Mouse (Mus musculus) testis, postnatal 10 days (tissue): ENCODE measurements at regions not wholly inside any gene's neighbourhood (a gene's known extent, or its start where the extent isn't known, plus 50 kb on each side); places are given as distances from the start of the nearest gene placed in this dataset.

ENCODE experiments used
- DNase-seq: peaks from one replicate; pipeline ENCODE4 v3.0.0; 2021; ENCODE audit warnings: low spot score

DNA sequence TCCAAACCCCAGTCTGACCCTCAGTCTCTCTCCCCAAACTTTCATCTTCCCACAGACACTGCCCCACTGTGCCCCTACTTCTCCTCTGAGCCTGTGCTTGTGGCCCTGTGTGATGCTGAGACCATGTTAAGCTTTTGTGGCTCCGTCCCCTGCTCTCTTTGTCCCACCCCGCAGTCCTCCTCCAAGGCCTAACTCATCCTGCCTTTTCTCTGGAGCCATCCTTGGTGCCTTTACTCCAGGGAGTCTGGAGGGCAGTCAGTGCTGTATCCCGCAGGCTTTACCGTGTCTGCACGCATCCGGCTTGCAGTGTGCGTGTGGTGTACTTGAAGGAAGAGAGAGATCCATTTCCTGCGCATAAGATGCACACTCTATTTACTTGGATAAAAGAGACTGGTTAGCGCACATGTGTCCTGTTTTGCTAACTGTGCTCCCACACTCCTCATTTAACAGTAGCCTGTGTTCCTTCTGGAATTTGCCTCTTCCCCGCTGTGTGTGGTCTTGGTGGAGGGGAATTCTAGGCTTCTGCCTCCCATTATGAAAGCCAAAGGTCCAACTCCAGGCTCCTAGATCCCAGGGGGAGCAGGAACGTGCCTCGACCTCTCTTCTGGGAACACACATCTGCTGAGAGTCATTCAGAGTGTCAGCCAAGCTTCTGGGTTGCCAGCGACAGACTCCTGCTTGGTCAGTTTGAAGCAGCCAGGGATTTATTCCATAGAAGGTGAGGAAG is 230.5 kb upstream of the Zmiz1 start:
- no peak for DNase-seq

DNA sequence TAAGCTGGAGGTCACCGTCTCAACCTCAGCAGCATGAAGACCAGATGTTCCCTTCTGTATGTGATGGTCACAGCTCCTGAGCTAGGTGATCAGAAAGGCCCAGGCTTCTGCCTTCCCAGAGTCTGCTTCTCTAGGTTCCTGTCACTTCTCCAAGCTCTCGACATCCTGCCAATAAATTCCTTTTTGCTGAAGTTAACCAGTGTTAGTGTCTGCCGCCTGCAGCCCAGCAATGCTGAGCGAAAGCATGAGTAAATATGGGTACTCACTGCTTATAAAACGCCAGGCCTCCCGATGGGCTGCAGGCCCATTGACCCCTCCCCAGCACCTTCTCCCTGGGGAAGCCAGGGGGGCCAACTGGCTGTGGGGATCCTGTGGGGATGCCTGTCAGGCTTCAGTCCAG is 229.4 kb upstream of the Zmiz1 start:
- DNase-seq = no peak

DNA sequence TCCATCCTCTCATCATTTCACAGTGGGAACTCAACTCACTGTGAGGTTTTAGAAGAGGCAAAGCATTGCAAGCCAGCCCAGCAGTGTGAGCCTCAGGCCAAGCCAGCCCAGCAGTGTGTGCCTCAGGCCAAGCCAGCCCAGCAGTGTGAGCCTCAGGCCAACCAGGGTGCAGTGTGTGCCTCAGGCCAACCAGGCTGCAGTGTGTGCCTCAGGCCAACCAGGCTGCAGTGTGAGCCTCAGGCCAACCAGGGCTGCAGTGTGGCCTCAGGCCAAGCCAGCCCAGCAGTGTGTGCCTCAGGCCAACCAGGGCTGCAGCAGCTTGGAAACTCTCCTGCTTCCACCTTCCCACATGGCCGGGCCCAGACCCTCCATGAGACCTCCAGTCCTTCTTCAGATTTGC is 227.1 kb upstream of the Zmiz1 start:
- DNase-seq = peak; percentile 66

DNA sequence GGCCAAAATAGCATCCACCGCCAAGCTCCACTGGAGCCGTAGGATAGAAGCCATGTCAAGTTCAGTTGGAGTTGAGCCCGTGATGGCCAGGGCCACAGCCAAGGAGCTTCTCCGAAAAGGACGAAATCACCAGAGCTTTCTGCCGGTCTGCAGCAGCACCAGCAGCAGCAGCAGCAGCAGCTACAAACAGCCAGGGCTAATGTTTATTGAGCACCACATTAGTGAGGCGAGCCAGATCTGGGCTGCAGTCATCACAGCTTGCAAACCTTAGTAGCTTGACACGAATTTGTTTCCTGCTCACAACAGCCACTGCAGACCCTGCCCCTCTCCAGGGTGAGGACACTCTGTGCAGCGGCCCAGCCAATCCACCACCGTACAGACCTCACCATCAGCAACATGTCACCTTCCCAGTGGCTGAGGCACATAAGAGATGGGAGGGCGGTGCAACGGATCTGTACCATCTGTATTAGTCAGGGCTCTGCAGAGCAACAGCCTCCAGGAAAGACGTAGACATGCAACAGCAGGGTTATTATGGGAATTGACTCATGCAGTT is 222.5 kb upstream of the Zmiz1 start:
- DNase-seq = no peak

DNA sequence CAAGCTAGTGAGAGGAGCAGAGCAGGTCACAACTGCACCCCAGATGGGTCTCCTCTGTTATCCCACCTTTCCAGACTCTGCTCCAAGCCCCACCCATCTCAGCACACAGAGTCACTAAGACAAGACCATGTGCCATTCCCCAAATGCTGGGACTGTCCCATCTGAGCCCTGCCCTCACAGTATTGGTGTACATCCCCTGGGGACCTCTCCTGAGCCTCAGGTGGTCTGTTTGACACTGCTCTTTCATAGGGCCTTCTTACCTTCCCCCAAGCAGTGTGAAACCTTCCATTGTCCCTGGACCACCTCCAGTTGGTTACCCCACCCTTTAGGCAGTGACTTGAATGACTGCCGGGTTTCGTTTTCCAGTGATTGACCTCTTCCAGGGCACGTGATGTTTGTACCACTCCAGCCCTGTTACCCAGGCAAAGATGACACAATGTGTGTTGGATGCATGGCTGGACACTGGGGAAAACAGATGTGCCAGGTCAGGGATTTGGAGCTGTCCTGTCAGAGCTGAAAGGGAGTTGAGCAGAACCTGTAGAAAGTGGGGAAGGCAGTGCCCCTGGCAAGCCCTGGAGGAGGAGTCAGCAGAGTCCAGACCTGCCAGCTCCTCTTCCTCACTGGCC is 219.5 kb upstream of the Zmiz1 start:
- no peak for DNase-seq

DNA sequence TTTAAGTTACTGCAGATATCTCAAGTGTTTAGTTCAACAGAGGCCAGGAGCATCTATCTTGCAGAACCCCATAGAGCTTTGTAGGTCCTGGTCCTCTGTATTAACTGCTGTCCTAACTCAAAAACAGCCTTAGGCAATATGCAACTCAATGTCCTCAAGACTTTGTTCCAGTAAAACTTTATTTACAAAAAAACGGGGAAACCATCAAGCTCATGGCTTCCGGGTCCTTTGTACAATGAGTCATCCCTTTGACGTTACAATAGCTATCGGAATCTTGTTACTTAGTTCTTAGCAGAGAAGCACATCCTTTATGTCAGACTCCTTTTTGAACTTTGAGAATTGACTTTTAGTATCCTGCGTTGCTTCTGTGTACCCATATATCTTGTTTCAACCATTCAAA is 216.2 kb upstream of the Zmiz1 start:
- no peak for DNase-seq

DNA sequence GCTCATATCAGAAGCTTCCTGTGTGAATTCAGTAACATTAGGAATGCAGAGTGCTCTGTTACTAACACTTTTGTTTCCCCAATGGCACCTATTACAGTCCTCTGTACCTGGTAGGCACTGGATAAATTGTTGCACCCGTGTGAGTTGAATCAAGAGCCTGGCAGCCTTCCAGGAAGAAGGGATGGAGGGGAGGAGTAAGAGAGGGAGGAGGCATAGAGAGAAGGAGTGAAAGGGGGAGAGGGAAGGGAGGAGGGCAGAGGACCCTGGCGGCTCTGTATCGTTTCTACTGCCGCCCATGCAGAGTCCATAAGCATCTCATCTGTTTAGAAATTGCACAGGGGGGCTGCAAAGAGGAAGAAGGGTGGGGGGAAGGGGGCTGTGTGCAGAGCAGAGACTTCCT is 215.7 kb upstream of the Zmiz1 start:
- DNase-seq = no peak

DNA sequence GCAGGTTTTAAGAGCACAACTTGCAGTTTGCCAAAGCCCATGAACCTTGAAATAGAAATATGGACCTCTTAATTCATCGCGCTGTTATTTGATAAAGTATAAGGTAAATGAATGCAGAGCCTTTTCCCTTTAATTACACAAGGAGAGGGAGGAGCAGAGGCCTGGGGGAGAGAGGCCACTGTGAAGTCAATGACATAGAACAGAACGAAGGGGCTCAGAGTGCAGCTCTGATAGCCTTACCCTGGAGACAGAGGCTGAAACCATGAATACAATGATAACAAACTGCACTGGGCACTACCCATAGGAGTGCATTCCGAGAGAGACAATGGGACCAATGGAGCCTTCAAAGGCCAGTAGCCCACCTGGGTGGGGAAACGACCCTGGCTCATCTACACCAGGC is 215.3 kb upstream of the Zmiz1 start:
- DNase-seq = no peak

DNA sequence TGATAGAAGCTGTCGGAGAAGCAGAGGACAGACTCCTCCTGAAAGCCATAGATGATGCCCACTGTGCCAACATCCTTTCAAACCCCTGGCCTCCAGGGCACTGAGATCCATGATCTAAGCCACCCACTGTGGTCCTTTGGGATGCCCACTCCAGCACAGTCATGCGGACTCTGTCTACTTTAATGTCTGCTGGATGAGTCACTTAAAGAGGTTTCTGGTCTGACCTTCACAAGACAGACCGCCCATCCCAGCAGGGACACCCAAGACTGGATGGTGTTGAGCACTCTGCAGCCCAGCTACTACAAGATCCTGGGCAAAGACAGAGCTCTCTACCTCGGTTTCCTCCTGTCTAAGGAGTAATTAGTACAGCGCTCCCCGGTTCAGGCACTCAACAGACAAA is 214.1 kb upstream of the Zmiz1 start:
- no peak for DNase-seq

DNA sequence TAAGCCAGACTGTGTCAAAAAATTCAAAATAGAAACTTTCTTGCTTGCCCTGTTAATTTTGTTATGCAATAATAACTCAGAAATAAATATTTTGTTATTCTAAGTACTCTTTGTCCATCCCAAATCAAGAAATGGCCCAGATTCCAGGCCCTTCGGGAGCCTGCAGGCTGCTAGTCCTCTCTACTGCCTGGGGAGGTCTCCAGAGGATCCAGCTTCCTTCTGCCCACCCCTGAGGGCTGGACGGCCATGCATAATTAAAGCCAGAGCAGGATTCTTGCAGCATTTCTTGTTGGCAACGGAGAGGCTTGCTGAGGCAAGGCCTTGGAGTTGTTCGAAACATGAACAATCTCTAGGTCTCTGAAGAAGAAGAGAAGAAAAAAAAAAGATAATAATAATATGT is 213.3 kb upstream of the Zmiz1 start:
- DNase-seq = no peak

DNA sequence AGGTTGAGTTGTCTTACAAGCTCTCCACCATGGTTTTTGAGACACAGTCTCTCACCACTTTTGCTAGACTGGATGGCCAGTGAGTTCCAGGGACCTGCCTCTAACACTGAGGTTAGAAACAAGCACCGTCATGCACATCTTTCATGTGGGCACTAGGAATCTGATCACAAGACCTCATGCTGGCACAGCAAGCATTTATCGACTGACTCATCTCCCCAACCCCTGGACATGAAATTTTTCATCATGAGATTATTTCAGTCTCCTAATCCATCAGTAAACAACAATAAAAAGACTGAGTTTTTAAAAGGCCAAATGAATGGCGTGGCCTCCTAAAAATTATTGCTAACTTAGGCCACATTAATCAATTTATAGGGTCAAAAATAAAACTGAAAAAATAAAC is 210.0 kb upstream of the Zmiz1 start:
- DNase-seq = no peak

DNA sequence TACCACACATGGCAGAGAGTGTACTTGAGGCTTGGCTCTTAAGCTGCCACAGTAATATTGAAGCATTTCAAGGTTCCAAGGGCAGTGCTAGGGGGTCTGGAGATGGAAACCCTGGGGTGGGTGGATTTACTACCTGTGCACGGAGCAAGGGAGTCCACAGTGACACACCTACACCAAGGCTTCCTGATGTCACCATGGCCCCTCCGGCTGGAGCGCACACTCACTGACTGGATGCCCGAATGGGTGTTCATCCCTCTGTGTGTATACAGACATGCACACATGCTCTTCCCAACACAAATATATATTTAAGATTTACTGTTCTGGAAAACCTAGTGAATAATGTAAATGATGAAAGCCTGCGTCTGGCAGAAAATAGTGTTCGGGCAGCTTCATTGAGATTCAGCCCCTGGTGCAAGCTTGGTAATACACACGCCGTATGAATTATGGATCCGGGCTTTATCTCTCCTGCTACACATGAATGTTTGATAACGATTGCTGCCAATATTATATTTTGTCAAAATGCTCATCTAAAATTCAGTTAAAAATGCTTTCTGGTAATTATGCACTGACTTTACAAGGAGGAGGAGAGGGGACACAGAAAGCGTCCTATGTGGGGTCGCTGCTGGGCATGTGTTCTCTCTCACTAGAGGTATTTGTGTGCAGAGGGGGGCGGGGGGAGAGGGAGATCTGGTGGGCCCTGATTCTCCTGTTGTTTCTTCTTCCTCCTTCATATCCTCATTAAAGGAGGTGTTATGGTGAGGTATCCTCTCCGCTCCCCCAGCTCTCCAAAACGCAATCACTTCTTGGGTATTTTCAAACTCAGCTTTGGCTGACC is 205.8 kb upstream of the Zmiz1 start:
- DNase-seq = no peak

DNA sequence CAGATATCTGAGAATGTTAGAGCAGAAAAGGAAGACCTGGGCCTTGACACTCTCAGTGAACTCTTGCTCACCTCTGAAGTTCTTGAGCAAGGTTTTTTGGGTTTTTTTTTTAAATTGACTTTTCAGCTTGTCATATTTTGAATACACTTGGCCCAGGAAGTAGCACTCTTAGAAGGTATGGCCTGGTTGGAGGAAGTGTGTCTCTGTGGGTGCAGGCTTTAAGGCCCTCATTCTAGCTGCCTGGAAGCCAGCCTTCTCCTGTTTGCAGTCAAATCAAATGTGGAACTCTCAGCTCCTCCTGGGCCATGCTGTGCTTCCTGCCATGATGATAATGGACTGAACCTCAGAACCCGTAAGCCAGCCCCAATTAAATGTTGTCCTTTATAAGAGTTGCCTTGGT is 195.9 kb upstream of the Zmiz1 start:
- DNase-seq = no peak

DNA sequence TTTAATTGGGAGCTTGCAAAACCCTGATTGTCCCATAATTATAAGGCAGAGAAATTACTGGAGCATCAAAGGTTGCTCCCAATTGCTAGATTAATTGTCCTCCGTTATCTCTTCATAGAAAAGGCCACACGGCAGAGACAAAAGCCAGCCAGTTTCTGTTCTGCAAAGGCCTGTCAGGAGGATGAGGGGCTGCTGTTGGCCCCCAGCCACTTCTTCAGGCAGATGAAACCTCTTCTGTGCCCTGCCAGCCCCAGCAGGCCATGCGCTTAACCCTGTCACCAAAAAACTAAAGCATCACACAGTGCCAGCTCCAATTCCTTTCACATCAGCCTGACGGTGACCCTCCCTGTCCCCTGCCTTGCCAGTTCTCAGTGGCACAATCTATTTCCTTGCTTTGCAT is 192.1 kb upstream of the Zmiz1 start:
- DNase-seq = no peak

DNA sequence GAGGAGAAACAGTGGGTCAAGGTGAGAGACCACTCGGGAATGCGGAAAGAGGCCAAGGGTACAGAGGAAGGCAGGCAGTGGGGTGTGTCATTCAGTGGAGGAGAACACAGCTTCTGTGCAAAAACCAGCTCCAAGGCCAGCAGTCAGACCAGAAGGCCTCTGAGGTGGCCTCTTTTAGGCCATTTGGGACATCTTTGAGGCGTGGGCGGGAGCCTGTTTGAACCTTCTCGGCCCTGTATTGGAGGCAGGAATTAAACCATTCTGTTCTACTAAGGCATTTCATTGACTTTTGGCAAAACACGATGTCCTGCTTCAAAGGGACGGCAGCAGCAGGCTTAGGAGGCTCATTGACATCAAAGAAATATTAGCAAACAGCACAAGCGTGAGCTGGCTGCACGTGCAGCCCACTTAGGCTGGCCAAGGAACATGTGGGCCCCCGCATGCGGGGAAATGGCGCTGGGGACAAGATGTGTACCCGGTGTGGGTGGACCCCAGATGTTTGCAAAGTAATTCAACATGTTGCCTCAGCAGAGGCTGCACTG is 190.8 kb upstream of the Zmiz1 start:
- DNase-seq = peak; percentile 54

DNA sequence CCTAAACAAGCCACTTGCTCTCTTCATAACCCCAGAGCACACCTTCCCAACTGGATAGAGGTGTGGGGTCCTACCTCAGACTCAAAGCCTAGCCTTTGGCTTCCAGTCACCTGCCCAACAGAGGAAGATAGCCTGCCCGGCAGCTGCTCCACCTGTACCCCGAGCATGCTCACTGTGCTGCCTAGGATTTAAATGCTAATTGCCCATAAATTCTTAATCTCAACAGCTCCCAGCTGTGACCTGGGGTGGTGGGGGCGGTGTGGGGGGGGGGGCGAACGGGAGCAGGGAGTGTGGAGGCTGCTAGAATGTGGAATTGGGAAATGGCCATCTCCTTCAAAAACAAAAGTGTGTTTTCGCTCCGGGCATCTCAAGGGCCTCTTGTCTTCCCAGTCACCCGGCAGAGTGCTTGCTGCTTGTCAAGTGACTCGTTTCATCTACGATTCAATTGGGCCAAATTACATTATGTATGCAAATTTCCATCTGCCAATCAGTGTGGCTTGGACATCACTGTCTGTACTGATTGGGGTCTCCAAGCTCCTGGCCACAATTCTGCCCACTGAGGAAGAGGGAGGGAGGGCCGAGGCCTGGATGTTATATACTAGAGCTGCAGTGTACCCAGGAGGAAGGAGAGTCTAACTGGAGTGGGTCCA is 188.6 kb upstream of the Zmiz1 start:
- no peak for DNase-seq

DNA sequence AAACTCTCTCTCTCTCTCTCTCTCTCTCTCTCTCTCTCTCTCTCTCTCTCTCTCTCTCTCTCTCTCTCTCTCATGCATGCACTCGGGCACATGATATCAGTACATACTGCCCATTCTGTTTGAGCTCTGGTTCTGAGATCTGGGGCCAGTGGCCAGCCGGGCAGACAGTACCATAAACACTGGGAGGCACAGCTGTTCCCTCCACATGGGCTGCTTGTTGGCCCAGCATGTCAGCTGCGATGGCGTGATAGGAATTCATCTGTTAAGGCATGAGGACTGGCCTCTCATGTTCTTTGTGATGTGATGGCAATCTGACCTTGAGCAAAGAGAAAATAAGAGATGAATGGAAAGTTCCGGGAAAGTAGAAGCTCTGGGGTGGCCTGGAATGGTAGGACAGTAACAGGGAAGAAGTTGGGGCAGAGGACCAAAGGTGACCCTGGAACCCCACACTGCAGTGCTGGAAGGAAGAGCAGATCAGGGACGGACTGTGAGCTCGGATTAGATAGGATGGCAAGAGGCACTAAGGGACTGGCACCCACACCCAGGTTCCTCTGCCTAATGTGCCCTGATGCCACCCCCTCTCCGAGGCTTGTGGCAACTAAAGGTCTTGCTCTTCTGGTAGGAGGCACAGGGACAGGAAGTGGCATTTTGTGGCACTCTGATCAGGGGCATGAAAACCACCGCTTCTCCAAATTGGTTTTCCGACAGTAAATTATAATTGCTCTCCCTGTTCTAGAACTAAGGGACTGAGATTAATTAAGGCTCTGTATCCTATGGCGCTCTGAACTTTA is 186.4 kb upstream of the Zmiz1 start:
- no peak for DNase-seq

DNA sequence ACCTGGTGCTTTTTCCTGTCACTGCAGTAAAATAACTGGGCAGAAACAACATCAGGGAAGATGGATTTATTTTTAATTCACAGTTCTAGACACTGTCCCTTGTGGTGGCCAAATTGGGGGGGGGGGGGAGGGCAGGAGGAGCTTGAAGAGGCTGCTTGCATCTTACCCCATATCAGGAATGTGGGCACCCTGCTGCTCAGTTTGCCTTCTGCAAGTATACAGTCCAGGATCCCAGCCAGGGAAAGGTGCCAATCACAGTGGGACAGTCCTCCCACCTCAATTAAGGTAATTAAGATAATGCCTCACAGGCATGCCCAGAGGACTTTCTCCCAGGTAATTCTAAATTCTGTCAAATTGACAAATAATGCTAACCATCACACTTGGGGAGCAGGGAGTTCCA is 179.2 kb upstream of the Zmiz1 start:
- no peak for DNase-seq

DNA sequence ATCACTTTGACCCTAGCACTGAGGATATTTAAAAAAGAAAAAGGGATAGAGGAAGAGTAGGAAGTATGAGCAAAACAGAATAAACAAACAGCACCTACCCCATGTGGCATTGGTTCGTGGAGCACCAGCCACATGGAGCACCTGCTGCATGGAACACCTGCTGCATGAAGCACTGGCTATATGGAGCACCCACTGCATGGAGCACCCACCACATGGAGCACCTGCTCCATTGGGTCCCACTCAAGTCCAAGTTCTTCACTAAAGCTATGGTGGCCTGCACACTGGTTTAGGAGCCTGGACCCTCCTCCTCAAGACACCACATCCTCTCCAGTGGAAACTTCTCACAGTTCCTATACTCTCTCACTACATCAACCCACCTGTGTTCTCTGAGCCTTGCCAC is 166.4 kb upstream of the Zmiz1 start:
- no peak for DNase-seq

DNA sequence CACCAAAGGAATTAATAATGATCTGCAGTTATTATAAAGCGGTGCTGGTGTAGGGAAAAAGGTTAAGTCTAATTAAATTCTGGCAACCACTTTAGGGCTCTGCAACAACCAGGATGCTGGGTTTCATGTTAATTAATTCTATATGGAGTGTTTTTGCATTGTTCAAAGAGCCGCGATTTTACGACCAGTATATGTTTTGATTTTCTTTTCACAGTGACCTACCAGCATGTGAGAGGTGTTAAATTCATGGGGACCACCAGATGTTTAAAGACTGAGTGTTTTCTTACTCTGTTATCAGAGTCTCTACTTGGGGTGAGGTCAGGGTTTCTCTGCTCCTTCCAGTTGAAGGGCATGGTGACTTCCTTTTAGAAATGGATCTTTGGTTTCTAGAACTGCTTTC is 164.8 kb upstream of the Zmiz1 start:
- no peak for DNase-seq

DNA sequence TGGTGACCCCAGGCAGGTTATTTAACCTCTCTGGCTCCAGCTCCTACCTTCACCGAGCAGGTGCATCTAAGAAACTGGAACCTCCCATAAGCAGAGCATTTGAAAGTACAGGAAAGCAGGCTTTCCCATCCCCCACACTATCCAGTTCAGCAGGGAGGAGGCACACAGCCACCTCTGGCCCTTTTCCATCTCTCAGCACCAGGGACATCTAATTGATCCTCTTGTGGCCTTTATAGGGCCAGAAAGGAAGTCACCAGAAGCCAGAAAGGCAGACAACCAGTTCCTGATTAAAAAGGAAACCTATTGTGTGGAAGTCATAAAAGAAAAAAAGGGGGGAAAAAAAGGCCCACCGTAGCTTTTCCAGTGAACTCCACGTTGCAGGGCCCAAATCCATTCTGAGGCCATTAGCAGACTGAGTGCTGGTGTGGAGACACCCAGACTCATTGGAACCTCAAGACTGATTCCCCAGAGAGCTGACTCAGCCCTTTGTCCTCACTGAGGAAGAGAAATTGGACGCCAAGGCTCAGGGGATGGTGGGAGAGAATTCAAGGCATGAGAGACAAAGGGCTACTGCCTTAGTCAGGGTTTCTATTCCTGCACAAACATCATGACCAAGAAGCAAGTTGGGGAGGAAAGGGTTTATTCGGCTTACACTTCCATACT is 163.2 kb upstream of the Zmiz1 start:
- no peak for DNase-seq
